Comparison of ENCODE assay signal across 8 mouse cellular contexts in the genomic region with DNA sequence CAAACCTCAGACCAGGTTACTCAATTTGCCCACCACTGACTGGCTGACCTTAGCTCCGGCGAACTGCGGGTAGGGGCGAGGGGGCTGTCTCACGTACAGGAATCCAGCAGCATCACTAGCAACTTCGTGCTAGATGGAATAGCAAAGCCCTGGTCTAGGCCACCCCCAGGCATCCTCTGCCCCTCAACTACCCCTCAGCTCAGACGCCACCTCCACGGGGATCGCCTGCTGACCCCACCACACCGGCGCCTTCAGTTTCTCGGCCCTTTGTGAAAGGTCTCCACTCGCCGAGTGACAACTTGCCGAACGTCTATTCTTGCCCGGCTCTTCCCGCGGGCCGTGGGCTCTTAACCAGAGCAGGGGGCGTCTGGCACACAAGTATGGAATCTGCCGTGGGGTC. TPM values are rescaled to one million over a fixed set of nuclear protein-coding genes. Genes with fewer than 3 reads are reported as not detected.
DNase-seq lines count a peak whose midpoint lies in the region; ATAC-seq and TF ChIP-seq lines count a peak whose summit lies in the region.

No protein-coding gene starts in this region.

- peak overlapping the region; percentile 81 for H3K4me3 ChIP-seq in heart, embryonic 10.5 days
- peak overlapping the region; percentile 57 for H3K4me3 ChIP-seq in C2C12 (ENCODE audit: insufficient read depth, poor library complexity, severe bottlenecking)
- H3K4me3 ChIP-seq in forebrain, embryonic 10.5 days = peak overlapping the region; percentile 83
- H3K4me3 ChIP-seq in liver, embryonic 12.5 days = peak overlapping the region; percentile 86

- whole genome bisulfite sequencing in heart, embryonic 10.5 days = 1% methylated on average over 22 of the region's 22 CpGs
- WGBS in forebrain, embryonic 10.5 days = under 1% methylated on average over 22 of the region's 22 CpGs
- under 1% methylated on average over 22 of the region's 22 CpGs for WGBS in liver, embryonic 12.5 days (ENCODE audit: insufficient replicate concordance)

- peak overlapping the region; percentile 92 for H3K9ac ChIP-seq in liver, embryonic 12.5 days

- peaks cover 26% of the 10 kb centered on the region for H3K79me3 ChIP-seq in C2C12 (ENCODE audit: low read depth)

- H3K36me3 ChIP-seq in heart, embryonic 10.5 days = peaks cover 1% of the 10 kb centered on the region; the same call in 1 of the 2 replicates
- H3K36me3 ChIP-seq in C2C12 (ENCODE audit: control insufficient read depth, insufficient read depth) = no peaks in the 10 kb centered on the region
- H3K36me3 ChIP-seq in forebrain, embryonic 10.5 days (replicated peaks) = peaks cover 28% of the 10 kb centered on the region
- H3K36me3 ChIP-seq in liver, embryonic 12.5 days = peaks cover 11% of the 10 kb centered on the region; the same call in 1 of the 2 replicates

- no peaks in the 10 kb centered on the region for H3K9me3 ChIP-seq in heart, embryonic 10.5 days
- H3K9me3 ChIP-seq in forebrain, embryonic 10.5 days = no peaks in the 10 kb centered on the region
- no peaks in the 10 kb centered on the region for H3K9me3 ChIP-seq in liver, embryonic 12.5 days (replicated peaks)

- H3K4me1 ChIP-seq in heart, embryonic 10.5 days = peaks cover 20% of the 10 kb centered on the region
- peaks cover 14% of the 10 kb centered on the region for H3K4me1 ChIP-seq in forebrain, embryonic 10.5 days
- H3K4me1 ChIP-seq in liver, embryonic 12.5 days = peaks cover 49% of the 10 kb centered on the region

- no peak for ATAC-seq in liver, embryonic 12.5 days

- H3ac ChIP-seq in C2C12 (ENCODE audit: control insufficient read depth, insufficient read length, low read depth) = peak overlapping the region; percentile 64

- peak overlapping the region; percentile 92 for H3K4me2 ChIP-seq in liver, embryonic 12.5 days

- DNase-seq in heart, embryonic 10.5 days (ENCODE audit: low spot score) = no peak
- DNase-seq in heart, adult 11 months = no peak
- DNase-seq in forebrain, embryonic 10.5 days (ENCODE audit: extremely low spot score, low spot score) = no peak
- DNase-seq in testis, postnatal 14 days (ENCODE audit: low spot score) = peak; percentile 52
- no peak for DNase-seq in right cerebral cortex, adult 18-20 months
- DNase-seq in cerebellum, postnatal 36 days = no peak

- no peak for TF ChIP-seq CTCF in C2C12 (IDR thresholded peaks at IDR 0.05; ENCODE audit: control insufficient read depth, insufficient read depth, insufficient read length)

- peak overlapping the region; percentile 91 for H3K27ac ChIP-seq in heart, embryonic 10.5 days
- peak overlapping the region; percentile 93 for H3K27ac ChIP-seq in forebrain, embryonic 10.5 days
- peak overlapping the region; percentile 85 for H3K27ac ChIP-seq in liver, embryonic 12.5 days

- no peaks in the 10 kb centered on the region for H3K27me3 ChIP-seq in heart, embryonic 10.5 days (ENCODE audit: insufficient read depth, poor library complexity, severe bottlenecking)
- no peaks in the 10 kb centered on the region for H3K27me3 ChIP-seq in C2C12 (ENCODE audit: control insufficient read depth, insufficient read depth, insufficient read length)
- no peaks in the 10 kb centered on the region for H3K27me3 ChIP-seq in forebrain, embryonic 10.5 days (ENCODE audit: poor library complexity, severe bottlenecking)
- peaks cover 6% of the 10 kb centered on the region; the same call in 1 of the 2 replicates for H3K27me3 ChIP-seq in liver, embryonic 12.5 days (replicated peaks)

- H3K79me2 ChIP-seq in C2C12 (ENCODE audit: control insufficient read depth, insufficient read depth) = peaks cover 53% of the 10 kb centered on the region

TF ChIP-seq in C2C12, 6 proteins besides CTCF, POLR2A, EP300 and RAD21:
- no peak for TF ChIP-seq MYOG (IDR thresholded peaks at IDR 0.05; ENCODE audit: control insufficient read depth, extremely low read depth, insufficient read length)
- no peak for TF ChIP-seq MYOD1 (IDR thresholded peaks at IDR 0.05; ENCODE audit: control insufficient read depth, insufficient read length, low read depth)
- TF ChIP-seq USF1 (IDR thresholded peaks at IDR 0.05; ENCODE audit: low read depth) = no peak
- no peak for TF ChIP-seq MAX (IDR thresholded peaks at IDR 0.05)
- no peak for TF ChIP-seq FOSL1 (IDR thresholded peaks at IDR 0.05; ENCODE audit: insufficient read depth, low read length, poor library complexity, severe bottlenecking)
- TF ChIP-seq CEBPB (IDR thresholded peaks at IDR 0.05; ENCODE audit: low read depth) = no peak

RNA-seq across cellular contexts. Expression of gene Cep85, which starts 0.6 kb away (rescaled TPM):
- 28.2 and 31.1 TPM in 2 replicates for polyA plus RNA-seq in heart, embryonic 10.5 days (2016; fragmentation: Nextera tagmentation; extraction: Ambion mirVana)
- polyA plus RNA-seq in C2C12 (2012; fragmentation: generic; extraction: Trizol) = 11.2 TPM
- polyA plus RNA-seq in forebrain, embryonic 10.5 days (2016; fragmentation: Nextera tagmentation; extraction: Ambion mirVana) = 34.3 and 35.5 TPM in 2 replicates
- 37.5 and 38.0 TPM in 2 replicates for polyA plus RNA-seq in liver, embryonic 12.5 days (2016; fragmentation: Nextera tagmentation; extraction: Ambion mirVana)

RNA-seq across cellular contexts. Expression of gene Gm7534, which starts 16.5 kb away (rescaled TPM):
- not detected in 2 replicates for polyA plus RNA-seq in heart, embryonic 10.5 days (2016; fragmentation: Nextera tagmentation; extraction: Ambion mirVana)
- polyA plus RNA-seq in C2C12 (2012; fragmentation: generic; extraction: Trizol) = not detected
- polyA plus RNA-seq in forebrain, embryonic 10.5 days (2016; fragmentation: Nextera tagmentation; extraction: Ambion mirVana) = not detected in 2 replicates
- not detected in 2 replicates for polyA plus RNA-seq in liver, embryonic 12.5 days (2016; fragmentation: Nextera tagmentation; extraction: Ambion mirVana)

RNA-seq across cellular contexts. Expression of gene Catsper4, which starts 40.9 kb away (rescaled TPM):
- not detected in 2 replicates for polyA plus RNA-seq in heart, embryonic 10.5 days (2016; fragmentation: Nextera tagmentation; extraction: Ambion mirVana)
- not detected for polyA plus RNA-seq in C2C12 (2012; fragmentation: generic; extraction: Trizol)
- not detected in 2 replicates for polyA plus RNA-seq in forebrain, embryonic 10.5 days (2016; fragmentation: Nextera tagmentation; extraction: Ambion mirVana)
- not detected in 2 replicates for polyA plus RNA-seq in liver, embryonic 12.5 days (2016; fragmentation: Nextera tagmentation; extraction: Ambion mirVana)

RNA-seq across cellular contexts. Expression of gene Cnksr1, which starts 51.9 kb away (rescaled TPM):
- 1.2 TPM in 2 replicates for polyA plus RNA-seq in heart, embryonic 10.5 days (2016; fragmentation: Nextera tagmentation; extraction: Ambion mirVana)
- polyA plus RNA-seq in C2C12 (2012; fragmentation: generic; extraction: Trizol) = 0.02 TPM
- polyA plus RNA-seq in forebrain, embryonic 10.5 days (2016; fragmentation: Nextera tagmentation; extraction: Ambion mirVana) = 0.97 and 1.1 TPM in 2 replicates
- 0.19 TPM in 1 of 2 replicates, not detected in the other for polyA plus RNA-seq in liver, embryonic 12.5 days (2016; fragmentation: Nextera tagmentation; extraction: Ambion mirVana)

RNA-seq across cellular contexts. Expression of gene E130218I03Rik, which starts 57.2 kb away (rescaled TPM):
- 0.19 and 0.28 TPM in 2 replicates for polyA plus RNA-seq in heart, embryonic 10.5 days (2016; fragmentation: Nextera tagmentation; extraction: Ambion mirVana)
- polyA plus RNA-seq in C2C12 (2012; fragmentation: generic; extraction: Trizol) = 0.36 TPM
- polyA plus RNA-seq in forebrain, embryonic 10.5 days (2016; fragmentation: Nextera tagmentation; extraction: Ambion mirVana) = 0.72 and 0.90 TPM in 2 replicates
- 0.30 and 0.48 TPM in 2 replicates for polyA plus RNA-seq in liver, embryonic 12.5 days (2016; fragmentation: Nextera tagmentation; extraction: Ambion mirVana)
